Mouse (Mus musculus): ENCODE results near the gene Hoxa1. TPM values are rescaled to one million over a fixed set of nuclear protein-coding genes. Genes with fewer than 3 reads are reported as not detected.
A peak's percentile ranks its signal among the peaks of the same experiment; 100 is the strongest.

Hoxa1 gene
- polyA plus RNA-seq, 1 experiment from 2014 or later: 4.1 TPM

GRCm38 (mm10) chr6:52177806-52178205 is 19.7 kb upstream of the Hoxa1 start:
- Histone ChIP-seq H3K4me2 (replicated peaks; ENCODE audit: low read depth, low read length) (peak overlapping the region; percentile 55), H3K27ac (ENCODE audit: low read depth, low read length) (peak overlapping the region; percentile 99), H3K9ac (ENCODE audit: low read depth, low read length) (peak overlapping the region; percentile 97), H3K9me3 (ENCODE audit: control insufficient read depth, low read length) (no peaks in the 10 kb centered on the region), H3K36me3 (ENCODE audit: control insufficient read depth, insufficient read depth, low read length) (no peaks in the 10 kb centered on the region), H3K4me1 (replicated peaks; ENCODE audit: control insufficient read depth, insufficient read depth, low read length) (0 out of 2 replicates have a peak, but pooled peaks cover 2% of the 10 kb centered on the region), H3K4me3 (ENCODE audit: low read depth, low read length) (peak overlapping the region; percentile 76), H3K27me3 (ENCODE audit: control insufficient read depth, insufficient read depth, low read length) (peaks cover 71% of the 10 kb centered on the region)
- WGBS: 0% methylated on average over 9 of the region's 9 CpGs
- ATAC-seq (ENCODE audit: low FRiP score) (no peak), DNase-seq (ENCODE audit: low spot score) (peak; percentile 69)

- peak; percentile 76 for DNase-seq (ENCODE audit: low spot score)
- H3K4me3 ChIP-seq (ENCODE audit: low read depth, low read length): peak within 1 kb of the TSS; percentile 76
- ATAC-seq (ENCODE audit: low FRiP score): no peak
- peak within 1 kb of the TSS; percentile 55 for H3K4me2 ChIP-seq (replicated peaks; ENCODE audit: low read depth, low read length)
- WGBS: under 1% methylated on average over 36 of the region's 36 CpGs
- H3K36me3 ChIP-seq (ENCODE audit: control insufficient read depth, insufficient read depth, low read length): no peaks in the 10 kb centered on the region
- H3K9me3 ChIP-seq (ENCODE audit: control insufficient read depth, low read length): no peaks in the 10 kb centered on the region
- H3K9ac ChIP-seq (ENCODE audit: low read depth, low read length): peak within 1 kb of the TSS; percentile 97
- H3K27ac ChIP-seq (ENCODE audit: low read depth, low read length): peak within 1 kb of the TSS; percentile 99
- 0 out of 2 replicates have a peak, but pooled peaks cover 3% of the 10 kb centered on the region for H3K4me1 ChIP-seq (replicated peaks; ENCODE audit: control insufficient read depth, insufficient read depth, low read length)
- peaks cover 69% of the 10 kb centered on the region for H3K27me3 ChIP-seq (ENCODE audit: control insufficient read depth, insufficient read depth, low read length)
Measured at GRCm38 (mm10) chr6:52177061-52177735, 19.1 kb upstream of the Hoxa1 start, which contains the start of gene 5730596B20Rik. Gene 5730596B20Rik, plus strand, starts transcription at chr6:52177498.

GRCm38 (mm10) chr6:52176391-52176790 is 18.3 kb upstream of the Hoxa1 start:
- Histone ChIP-seq H3K27ac (ENCODE audit: low read depth, low read length) (peak overlapping the region; percentile 99), H3K9ac (ENCODE audit: low read depth, low read length) (peak overlapping the region; percentile 97), H3K36me3 (ENCODE audit: control insufficient read depth, insufficient read depth, low read length) (no peaks in the 10 kb centered on the region), H3K9me3 (ENCODE audit: control insufficient read depth, low read length) (no peaks in the 10 kb centered on the region), H3K4me3 (ENCODE audit: low read depth, low read length) (peak overlapping the region; percentile 76), H3K27me3 (ENCODE audit: control insufficient read depth, insufficient read depth, low read length) (peaks cover 65% of the 10 kb centered on the region), H3K4me2 (replicated peaks; ENCODE audit: low read depth, low read length) (peak overlapping the region; percentile 55), H3K4me1 (replicated peaks; ENCODE audit: control insufficient read depth, insufficient read depth, low read length) (0 out of 2 replicates have a peak, but pooled peaks cover 3% of the 10 kb centered on the region)
- ATAC-seq (ENCODE audit: low FRiP score) (no peak; the same call in 1 of the 2 replicates), DNase-seq (ENCODE audit: low spot score) (peak; percentile 73)
- WGBS: under 1% methylated on average over 6 of the region's 6 CpGs

- DNase-seq (ENCODE audit: low spot score) (peak; percentile 78), ATAC-seq (ENCODE audit: low FRiP score) (peak; percentile 66)
- H3K36me3 ChIP-seq (ENCODE audit: control insufficient read depth, insufficient read depth, low read length): no peaks in the 10 kb centered on the region
- H3K4me3 ChIP-seq (ENCODE audit: low read depth, low read length): peak overlapping the region; percentile 76
- H3K4me1 ChIP-seq (replicated peaks; ENCODE audit: control insufficient read depth, insufficient read depth, low read length): peaks cover 4% of the 10 kb centered on the region; the same call in 1 of the 2 replicates
- no peaks in the 10 kb centered on the region for H3K9me3 ChIP-seq (ENCODE audit: control insufficient read depth, low read length)
- 0% methylated on average over 5 of the region's 35 CpGs for WGBS
- peak overlapping the region; percentile 55 for H3K4me2 ChIP-seq (replicated peaks; ENCODE audit: low read depth, low read length)
- H3K27me3 ChIP-seq (ENCODE audit: control insufficient read depth, insufficient read depth, low read length): peaks cover 65% of the 10 kb centered on the region
- H3K27ac ChIP-seq (ENCODE audit: low read depth, low read length): peak overlapping the region; percentile 99
- H3K9ac ChIP-seq (ENCODE audit: low read depth, low read length): peak overlapping the region; percentile 97
Measured at GRCm38 (mm10) chr6:52175864-52176263, 17.7 kb upstream of the Hoxa1 start.

GRCm38 (mm10) chr6:52174968-52175751 is 17.0 kb upstream of the Hoxa1 start:
- peak overlapping the region; percentile 55 for H3K4me2 ChIP-seq (replicated peaks; ENCODE audit: low read depth, low read length)
- H3K4me3 ChIP-seq (ENCODE audit: low read depth, low read length): peak overlapping the region; percentile 76
- H3K36me3 ChIP-seq (ENCODE audit: control insufficient read depth, insufficient read depth, low read length): no peaks in the 10 kb centered on the region
- DNase-seq (ENCODE audit: low spot score): peak; percentile 81
- under 1% methylated on average over 34 of the region's 41 CpGs for WGBS
- H3K9me3 ChIP-seq (ENCODE audit: control insufficient read depth, low read length): no peaks in the 10 kb centered on the region
- ATAC-seq (ENCODE audit: low FRiP score): peak; percentile 58
- H3K4me1 ChIP-seq (replicated peaks; ENCODE audit: control insufficient read depth, insufficient read depth, low read length): peaks cover 8% of the 10 kb centered on the region; the same call in 1 of the 2 replicates
- peak overlapping the region; percentile 99 for H3K27ac ChIP-seq (ENCODE audit: low read depth, low read length)
- peaks cover 63% of the 10 kb centered on the region for H3K27me3 ChIP-seq (ENCODE audit: control insufficient read depth, insufficient read depth, low read length)
- H3K9ac ChIP-seq (ENCODE audit: low read depth, low read length): peak overlapping the region; percentile 97

- Histone ChIP-seq H3K36me3 (ENCODE audit: control insufficient read depth, insufficient read depth, low read length) (no peaks in the 10 kb centered on the region), H3K27ac (ENCODE audit: low read depth, low read length) (peak overlapping the region; percentile 85), H3K9ac (ENCODE audit: low read depth, low read length) (peak overlapping the region; percentile 60), H3K4me2 (replicated peaks; ENCODE audit: low read depth, low read length) (peak overlapping the region; percentile 88), H3K27me3 (ENCODE audit: control insufficient read depth, insufficient read depth, low read length) (peaks cover 58% of the 10 kb centered on the region), H3K9me3 (ENCODE audit: control insufficient read depth, low read length) (no peaks in the 10 kb centered on the region), H3K4me3 (ENCODE audit: low read depth, low read length) (peak overlapping the region; percentile 76), H3K4me1 (replicated peaks; ENCODE audit: control insufficient read depth, insufficient read depth, low read length) (peaks cover 8% of the 10 kb centered on the region; the same call in 1 of the 2 replicates)
- DNase-seq (ENCODE audit: low spot score): no peak
- WGBS: 2% methylated on average over 4 of the region's 4 CpGs
- no peak for ATAC-seq (ENCODE audit: low FRiP score)
Measured at GRCm38 (mm10) chr6:52173648-52174047, 15.5 kb upstream of the Hoxa1 start.

GRCm38 (mm10) chr6:52172501-52172900 is 14.4 kb upstream of the Hoxa1 start:
- no peaks in the 10 kb centered on the region for H3K9me3 ChIP-seq (ENCODE audit: control insufficient read depth, low read length)
- peak overlapping the region; percentile 100 for H3K27ac ChIP-seq (ENCODE audit: low read depth, low read length)
- peak; percentile 62 for ATAC-seq (ENCODE audit: low FRiP score)
- H3K4me3 ChIP-seq (ENCODE audit: low read depth, low read length): peak overlapping the region; percentile 76
- H3K4me2 ChIP-seq (replicated peaks; ENCODE audit: low read depth, low read length): peak overlapping the region; percentile 88
- WGBS: under 1% methylated on average over 35 of the region's 35 CpGs
- H3K27me3 ChIP-seq (ENCODE audit: control insufficient read depth, insufficient read depth, low read length): peaks cover 56% of the 10 kb centered on the region
- peak overlapping the region; percentile 68 for H3K9ac ChIP-seq (ENCODE audit: low read depth, low read length)
- H3K4me1 ChIP-seq (replicated peaks; ENCODE audit: control insufficient read depth, insufficient read depth, low read length): peaks cover 8% of the 10 kb centered on the region; the same call in 1 of the 2 replicates
- no peaks in the 10 kb centered on the region for H3K36me3 ChIP-seq (ENCODE audit: control insufficient read depth, insufficient read depth, low read length)
- DNase-seq (ENCODE audit: low spot score): peak; percentile 94

- H3K36me3 ChIP-seq (ENCODE audit: control insufficient read depth, insufficient read depth, low read length): no peaks in the 10 kb centered on the region
- H3K4me1 ChIP-seq (replicated peaks; ENCODE audit: control insufficient read depth, insufficient read depth, low read length): peaks cover 8% of the 10 kb centered on the region; the same call in 1 of the 2 replicates
- no peak for ATAC-seq (ENCODE audit: low FRiP score)
- WGBS: 11% methylated on average over 7 of the region's 7 CpGs
- peaks cover 54% of the 10 kb centered on the region for H3K27me3 ChIP-seq (ENCODE audit: control insufficient read depth, insufficient read depth, low read length)
- peak overlapping the region; percentile 68 for H3K9ac ChIP-seq (ENCODE audit: low read depth, low read length)
- peak overlapping the region; percentile 100 for H3K27ac ChIP-seq (ENCODE audit: low read depth, low read length)
- no peaks in the 10 kb centered on the region for H3K9me3 ChIP-seq (ENCODE audit: control insufficient read depth, low read length)
- no peak for DNase-seq (ENCODE audit: low spot score)
- H3K4me2 ChIP-seq (replicated peaks; ENCODE audit: low read depth, low read length): peak overlapping the region; percentile 88
- peak overlapping the region; percentile 76 for H3K4me3 ChIP-seq (ENCODE audit: low read depth, low read length)
Measured at GRCm38 (mm10) chr6:52171938-52172337, 13.8 kb upstream of the Hoxa1 start.

All from hindbrain, embryonic 11.5 days (tissue).